Mouse (Mus musculus) embryo, embryonic 11 days (tissue): Measurements from ENCODE around the gene Clint1.
"Not testable (repeated sequence)": the region's sequence is repeated elsewhere in the genome, so short reads cannot be mapped to it uniquely, and the experiment has no call there.

Experiments
- DNase-seq: peaks from one replicate; pipeline ENCODE4 v3.0.0-alpha.2; 2015

Clint1 gene

DNA sequence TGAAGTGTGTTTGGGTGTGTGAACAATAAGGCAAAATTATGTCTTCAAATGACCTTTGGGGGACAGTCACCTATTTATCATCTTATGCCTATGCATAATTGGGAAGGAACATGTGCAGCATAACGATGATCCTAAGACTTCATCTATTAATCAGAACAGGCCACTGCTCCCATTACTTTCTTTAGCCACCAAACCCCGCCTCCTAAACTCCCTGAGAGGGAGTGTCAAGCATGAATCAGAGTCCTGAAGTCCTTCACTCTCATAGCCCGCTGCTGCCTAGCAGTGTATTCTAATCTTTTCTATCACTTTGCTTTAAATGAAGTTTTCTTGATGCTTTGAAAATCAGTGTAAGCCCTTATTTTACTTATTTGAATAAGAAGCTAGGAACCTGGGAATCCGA lies 2.6 kb upstream of the Clint1 start:
- DNase-seq = no peak

DNA sequence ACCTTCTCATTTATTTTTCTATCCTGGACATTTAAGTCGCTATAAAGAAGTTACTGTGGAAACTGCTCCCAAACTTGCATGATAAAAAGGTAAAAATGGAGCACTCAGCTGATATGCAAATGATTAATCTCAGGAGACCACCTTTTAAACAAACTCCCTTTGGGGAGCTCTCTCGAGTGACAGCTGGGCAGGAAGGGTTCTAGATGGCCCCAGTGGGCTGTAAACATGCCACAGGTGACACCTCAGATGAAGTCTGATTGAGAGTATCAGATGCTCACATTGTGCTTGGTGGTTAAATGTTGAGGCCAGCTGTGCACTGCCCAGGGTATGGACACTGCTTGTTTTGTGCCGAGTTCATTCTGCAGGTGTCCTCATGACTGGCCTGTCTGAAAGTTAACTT lies 2.0 kb upstream of the Clint1 start:
- no peak for DNase-seq

DNA sequence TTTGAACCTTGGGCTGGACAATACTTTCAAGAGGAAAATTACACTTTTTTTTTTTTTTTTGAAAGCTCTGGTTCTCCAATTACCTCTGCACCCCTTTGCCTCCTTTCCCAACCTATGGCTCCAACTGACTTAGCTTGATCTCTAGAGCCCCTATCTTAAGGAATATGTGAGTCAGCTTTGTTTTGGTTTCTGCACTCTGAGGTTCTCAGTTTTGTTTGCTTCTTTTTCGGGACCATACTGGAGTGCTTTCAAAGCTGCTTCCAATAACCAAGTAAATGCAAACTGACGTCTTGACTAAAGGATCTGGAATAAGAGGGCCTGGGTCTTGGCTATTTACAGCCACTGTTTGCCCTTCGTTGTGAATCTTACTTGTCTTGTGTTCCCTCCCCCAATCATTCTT lies 1.5 kb upstream of the Clint1 start:
- DNase-seq = no peak

- DNase-seq = peak; percentile 47
Observed at GRCm38 (mm10) chr11:45852124-45852994, 508 bp downstream of the Clint1 start.

DNA sequence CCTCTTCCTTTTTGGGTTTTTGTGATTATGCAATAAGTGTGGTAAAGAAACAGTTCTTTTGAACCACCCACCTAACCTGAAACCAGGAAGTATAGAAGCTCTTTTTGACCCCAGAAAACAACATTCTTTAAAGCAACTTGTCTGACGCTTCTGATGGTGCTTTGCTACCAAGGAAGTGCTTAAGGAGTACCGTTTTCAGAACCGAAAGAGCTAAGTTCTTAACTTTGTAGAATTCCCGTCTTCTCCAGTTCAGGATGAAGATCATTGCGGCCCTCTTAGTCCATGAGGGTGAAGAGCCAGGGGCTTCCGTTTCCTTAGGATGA lies 1.1 kb downstream of the Clint1 start:
- no peak for DNase-seq

- no peak for DNase-seq
Observed at GRCm38 (mm10) chr11:45853916-45854315, 2.1 kb downstream of the Clint1 start.

DNA sequence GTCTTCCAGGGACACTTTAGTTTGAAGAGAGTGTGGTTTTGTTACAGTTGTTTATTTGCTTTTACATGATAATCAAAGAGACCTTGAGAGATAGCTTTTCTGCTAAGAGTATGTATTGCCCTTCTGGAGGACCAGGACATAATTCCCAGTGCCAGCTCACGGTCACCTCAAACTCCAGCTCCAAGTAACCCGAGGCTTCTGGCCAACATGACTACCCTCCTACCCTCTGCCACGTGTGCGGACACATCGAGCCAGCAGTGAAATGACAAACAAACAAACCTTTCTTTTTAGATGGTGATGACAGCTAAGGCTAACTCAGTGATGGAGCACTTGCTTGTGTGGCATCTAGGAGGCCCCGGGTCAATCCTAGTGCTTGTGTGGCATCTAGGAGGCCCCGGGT lies 2.5 kb downstream of the Clint1 start:
- DNase-seq = no peak

DNA sequence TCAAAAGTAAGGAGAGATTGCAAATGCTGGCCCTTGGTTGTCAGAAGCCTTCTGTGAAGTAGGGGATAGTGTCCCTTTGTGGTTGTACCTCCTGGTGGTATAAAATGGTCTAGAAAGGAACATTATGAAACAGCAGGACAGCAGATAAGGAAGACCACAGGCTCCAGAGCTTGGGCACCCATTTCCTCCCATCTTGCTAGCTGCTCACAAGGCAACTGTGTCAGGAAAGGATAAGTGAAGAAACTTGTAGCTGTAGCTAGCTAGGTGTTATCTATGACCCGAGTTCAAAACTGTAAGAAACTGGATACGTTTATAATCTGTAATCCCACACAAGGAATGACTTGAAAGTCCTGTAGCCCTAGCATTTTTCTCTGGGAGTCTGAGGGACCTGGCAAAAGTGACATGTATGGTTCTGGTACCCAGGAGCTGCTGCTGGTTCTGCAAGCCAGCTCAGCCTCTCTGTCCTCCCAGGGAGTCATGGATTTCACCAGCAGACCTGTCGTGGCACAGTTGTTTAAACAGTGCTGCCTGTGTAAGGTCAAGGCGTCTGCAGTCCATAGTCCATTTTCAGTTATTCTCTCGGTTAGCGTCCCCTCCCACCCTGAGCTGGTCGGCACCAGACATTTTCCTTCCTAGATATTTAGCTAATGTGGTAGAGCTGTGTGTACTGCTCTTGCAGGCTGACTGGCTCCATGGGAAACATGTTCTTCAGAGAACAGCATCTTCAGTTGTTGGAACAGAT lies 3.7 kb downstream of the Clint1 start:
- no peak for DNase-seq

DNA sequence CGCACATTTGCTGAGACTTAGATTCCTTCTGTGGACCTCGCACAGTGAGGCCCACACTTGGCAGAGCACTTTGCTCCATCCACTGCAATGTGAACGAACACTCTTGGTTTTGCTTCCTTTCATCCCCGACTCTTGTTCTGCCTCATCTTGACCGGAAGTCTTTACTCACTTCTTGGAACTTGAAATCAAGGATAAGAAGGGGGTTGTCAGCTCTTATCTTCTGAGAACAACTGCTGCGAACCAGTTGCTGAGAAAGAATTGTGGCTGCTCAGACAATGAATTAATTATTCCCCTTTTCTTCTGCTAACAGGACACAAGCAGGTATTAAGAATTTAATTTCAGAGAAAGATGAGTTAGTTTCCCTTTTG lies 4.3 kb downstream of the Clint1 start:
- no peak for DNase-seq

DNA sequence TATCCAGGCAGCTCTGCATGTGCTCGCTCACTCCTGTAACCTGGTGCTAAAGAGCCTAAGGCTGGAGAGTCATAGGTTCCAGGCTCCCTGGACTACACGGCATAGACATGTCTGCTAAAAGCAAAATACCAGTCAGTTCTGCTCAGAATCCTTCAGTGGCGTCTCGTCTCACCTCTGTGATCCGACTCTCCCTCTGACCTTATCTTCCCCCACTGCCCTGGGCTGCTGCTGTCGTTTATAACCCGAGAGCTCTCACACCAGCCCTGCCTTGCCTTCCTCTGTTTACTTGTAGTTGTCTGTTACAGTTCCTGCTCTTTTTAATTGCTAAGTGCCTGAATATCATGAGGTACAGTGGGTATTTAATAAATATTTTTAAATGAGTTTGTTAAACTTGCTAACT lies 9.5 kb downstream of the Clint1 start:
- no peak for DNase-seq

- no peak for DNase-seq
Observed at GRCm38 (mm10) chr11:45864409-45864808, 12.6 kb downstream of the Clint1 start.

GRCm38 (mm10) chr11:45865861-45866260 lies 14.0 kb downstream of the Clint1 start:
- DNase-seq = no peak

DNA sequence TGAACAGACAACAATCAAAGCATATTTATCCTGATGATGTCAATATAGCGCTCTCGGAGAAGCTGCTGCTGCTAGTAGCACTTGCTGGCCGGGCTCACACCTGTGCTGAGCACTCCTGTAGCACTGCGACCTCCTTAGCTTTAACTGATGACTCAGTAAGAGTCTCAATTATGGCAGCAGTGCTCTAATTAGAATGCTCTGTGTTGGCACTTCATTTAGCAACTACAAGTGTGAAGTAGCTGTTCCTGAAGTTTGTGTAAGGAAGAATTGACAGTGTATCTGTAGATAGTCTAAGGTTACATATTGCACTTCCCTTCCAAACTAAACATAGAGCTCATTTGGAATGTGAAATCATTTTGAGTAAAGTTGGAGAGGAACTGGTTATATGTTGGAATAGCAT lies 14.7 kb downstream of the Clint1 start:
- no peak for DNase-seq

GRCm38 (mm10) chr11:45873666-45874065 lies 21.8 kb downstream of the Clint1 start:
- no peak for DNase-seq

GRCm38 (mm10) chr11:45874251-45874650 lies 22.4 kb downstream of the Clint1 start:
- no peak for DNase-seq

DNA sequence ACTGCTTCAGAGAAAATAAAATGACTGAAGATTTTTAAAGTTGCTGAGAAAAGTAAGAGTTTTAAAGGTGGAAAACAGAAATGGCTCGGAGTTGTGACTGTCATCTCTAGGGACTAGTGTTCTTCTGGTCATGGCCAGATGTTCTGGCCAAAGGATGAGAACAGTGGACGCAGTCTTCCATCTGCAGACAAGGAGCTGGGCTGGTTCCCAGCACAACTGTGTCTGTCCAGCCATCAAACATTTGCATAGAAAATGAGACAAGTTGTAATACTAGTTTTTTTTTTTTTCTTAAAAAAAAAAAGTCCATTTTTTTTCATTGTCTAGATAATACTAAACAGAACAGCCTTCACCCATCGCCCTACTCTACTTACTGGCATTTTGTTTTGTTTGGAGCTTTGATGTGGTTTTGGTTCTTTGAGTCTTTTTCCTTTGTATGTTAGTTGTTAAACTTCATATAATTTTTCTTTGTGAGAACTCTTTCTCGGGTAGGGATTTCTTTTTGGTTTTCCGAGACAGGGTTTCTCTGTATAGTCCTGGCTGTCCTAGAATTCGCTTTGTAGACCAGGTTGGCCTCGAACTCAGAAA lies 23.6 kb downstream of the Clint1 start:
- DNase-seq = no peak

- no peak for DNase-seq
Observed at GRCm38 (mm10) chr11:45876036-45876435, 24.2 kb downstream of the Clint1 start.

- not testable (repeated sequence) for DNase-seq
Observed at GRCm38 (mm10) chr11:45879366-45879765, 27.5 kb downstream of the Clint1 start.

DNA sequence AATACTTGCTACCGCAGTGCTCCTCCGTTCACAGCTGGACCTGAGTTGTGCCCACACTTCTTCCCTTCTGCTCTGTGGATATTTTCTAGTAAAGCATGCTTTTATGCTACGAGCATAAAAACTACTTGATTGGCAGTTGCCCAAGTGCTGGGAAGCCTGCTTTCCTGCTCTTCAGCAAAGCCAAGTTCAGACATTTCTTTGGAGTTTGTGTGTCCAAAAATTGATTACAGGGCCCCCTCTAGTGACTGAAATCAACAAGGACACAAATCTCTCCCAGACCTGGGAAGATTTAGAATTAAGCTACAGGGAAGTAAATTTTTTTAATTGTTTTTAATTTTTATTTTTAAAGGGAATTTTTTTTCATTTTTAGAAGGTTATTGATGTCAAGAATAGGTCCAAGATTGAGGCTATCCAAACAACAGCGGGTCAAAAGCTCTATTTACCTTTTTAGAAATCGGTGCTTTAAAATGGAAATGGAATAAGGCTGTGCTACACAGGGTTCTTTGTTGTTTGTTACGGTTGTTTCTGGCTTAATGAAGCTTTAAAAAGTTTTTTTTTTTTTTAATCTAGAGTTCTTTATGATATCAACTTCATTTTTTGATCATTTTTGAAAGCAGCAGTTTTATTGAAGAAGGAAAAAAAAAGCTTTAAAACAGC lies 29.3 kb downstream of the Clint1 start:
- peak; percentile 64 for DNase-seq

DNA sequence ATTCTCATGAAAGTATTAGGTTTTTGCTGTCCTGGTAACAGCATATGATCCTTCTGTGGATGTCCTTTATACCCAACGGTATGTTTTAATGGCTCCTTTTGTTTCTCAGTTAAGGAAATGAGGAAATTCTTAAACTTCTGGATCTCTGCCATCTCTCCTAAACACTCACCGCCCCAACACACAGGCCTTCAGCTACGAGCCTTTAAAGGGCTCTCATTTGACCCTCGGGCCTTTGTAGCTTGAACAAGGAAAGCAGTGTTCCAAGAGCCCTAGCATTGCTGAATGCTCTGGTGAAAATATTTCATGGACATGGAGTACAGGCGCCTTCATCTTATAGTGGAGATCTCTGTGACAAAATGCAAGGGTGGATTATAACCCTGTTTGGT lies 29.8 kb downstream of the Clint1 start:
- peak; percentile 46 for DNase-seq

DNA sequence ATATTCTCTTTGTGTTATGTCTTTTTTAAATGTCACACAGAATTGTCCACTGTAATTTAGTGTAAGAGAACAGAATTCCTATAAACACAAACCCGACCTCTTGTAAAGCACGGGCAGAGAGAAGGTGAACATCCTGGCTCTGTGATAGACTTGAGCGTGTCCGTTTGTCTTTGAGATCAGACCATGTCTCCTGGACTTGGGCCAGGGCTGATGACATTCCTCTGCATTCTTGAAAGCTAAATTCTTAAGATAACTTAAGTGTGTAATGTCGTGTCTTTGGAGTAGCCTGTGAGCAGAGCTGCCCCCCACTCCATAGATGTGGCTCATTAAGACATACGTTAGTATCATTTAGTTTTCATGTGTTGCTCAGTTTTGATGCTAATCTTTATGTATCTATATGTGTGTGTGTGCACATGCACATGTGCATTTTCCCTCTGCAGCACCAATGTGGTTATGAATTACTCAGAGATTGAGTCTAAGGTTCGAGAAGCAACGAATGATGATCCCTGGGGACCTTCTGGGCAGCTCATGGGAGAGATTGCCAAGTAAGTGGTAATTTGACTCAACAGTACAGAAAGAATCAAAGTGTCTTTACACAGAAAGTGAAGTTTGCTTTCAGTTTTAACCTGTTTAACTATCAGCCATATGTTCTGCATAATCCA lies 31.6 kb downstream of the Clint1 start:
- DNase-seq = no peak

- peak; percentile 63 for DNase-seq
Observed at GRCm38 (mm10) chr11:45884029-45884428, 32.2 kb downstream of the Clint1 start.

DNA sequence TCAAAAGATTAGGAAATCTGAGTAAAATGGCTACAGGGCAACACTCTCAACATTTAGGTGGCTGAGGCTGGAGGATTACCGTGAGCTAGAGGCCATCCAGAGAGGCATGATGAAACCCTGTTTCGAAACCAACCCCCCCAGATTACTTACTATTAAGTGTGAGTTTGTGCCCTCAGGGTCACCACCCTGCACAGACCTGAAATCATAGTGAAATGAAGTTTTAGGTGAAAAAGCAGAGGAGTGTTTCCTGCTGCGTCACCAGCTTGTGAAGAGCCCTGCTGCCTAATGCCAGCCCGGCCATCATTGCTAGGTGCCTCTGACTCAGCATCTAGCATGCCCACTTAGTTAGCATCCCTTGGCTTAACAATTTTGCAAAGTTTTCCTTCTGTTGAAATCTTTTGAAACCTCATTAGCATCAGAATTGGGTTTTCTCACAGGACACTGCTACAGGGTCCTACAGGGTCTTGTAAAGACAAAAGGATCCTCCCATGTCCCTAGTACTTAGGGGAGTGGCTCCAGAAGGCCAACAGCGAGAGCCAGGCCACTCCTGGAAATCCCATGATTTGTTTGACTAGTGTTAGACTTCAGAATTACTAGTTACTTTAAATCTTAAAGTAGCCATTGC lies 33.9 kb downstream of the Clint1 start:
- DNase-seq = no peak
